Mouse (Mus musculus): ENCODE measurements at regions not wholly inside any gene's neighbourhood (a gene's known extent, or its start where the extent isn't known, plus 50 kb on each side); places are given as distances from the start of the nearest gene placed in this dataset.

- TF ChIP-seq EP300 (IDR thresholded peaks at IDR 0.05; ENCODE audit: low read length) (no peak), POLR2A (IDR thresholded peaks at IDR 0.05; ENCODE audit: low read depth, low read length) (no peak), CTCF (conservative IDR thresholded peaks at IDR 0.05 in 1 of 2, IDR thresholded peaks at IDR 0.05 in 1 of 2; ENCODE audit: low read depth in 2 of 2, low read length in 2 of 2) (no peak), MAFK (IDR thresholded peaks at IDR 0.05; ENCODE audit: insufficient replicate concordance, low read length) (no peak), RAD21 (IDR thresholded peaks at IDR 0.05; ENCODE audit: low read depth, low read length) (no peak), NELFE (IDR thresholded peaks at IDR 0.05; ENCODE audit: low read depth, low read length) (no peak), PAX5 (IDR thresholded peaks at IDR 0.05; ENCODE audit: low read length) (no peak), USF1 (IDR thresholded peaks at IDR 0.05; ENCODE audit: low read depth, low read length) (no peak), POLR2AphosphoS2 (IDR thresholded peaks at IDR 0.05; ENCODE audit: low read depth, low read length) (no peak), RCOR1 (conservative IDR thresholded peaks at IDR 0.05; ENCODE audit: low read depth, low read length) (no peak), MEF2A (IDR thresholded peaks at IDR 0.05; ENCODE audit: borderline replicate concordance, low read depth, low read length) (no peak), UBTF (IDR thresholded peaks at IDR 0.05; ENCODE audit: low read depth, low read length) (no peak), BHLHE40 (IDR thresholded peaks at IDR 0.05; ENCODE audit: low read depth, low read length) (no peak), CHD1 (IDR thresholded peaks at IDR 0.05; ENCODE audit: low read depth, low read length) (no peak)
Measured at GRCm38 (mm10) chr2:128468323-128468722, 122.7 kb upstream of the Spdye4c start.

Data from CH12.LX (cell line).